Mouse (Mus musculus) heart, embryonic 16.5 days (tissue): ENCODE results near the gene Ubr2. TPM values are rescaled to one million over a fixed set of nuclear protein-coding genes. Genes with fewer than 3 reads are reported as not detected.

Experiments
- ATAC-seq: fragments of 200-750 bp; cut with Nextera tagmentation; replicated peaks from 2 replicates; pipeline ENCODE4 v1.8.0; 2017; ENCODE audit warnings: moderate number of reproducible peaks; ENCODE audit not compliant: insufficient read depth, low FRiP score; ENCODE audit errors: extremely low read depth
- H3K27ac ChIP-seq: fragments of 300-500 bp; sonication (generic); 2 replicates; pipeline ENCODE4 v1.5.1; 2014; ENCODE audit warnings: mild to moderate bottlenecking, low read length, control low read depth, moderate library complexity
- H3K27me3 ChIP-seq: fragments of 300-500 bp; sonication (generic); 2 replicates; pipeline ENCODE4 v1.6.1; 2014; ENCODE audit warnings: low read length, mixed read lengths; ENCODE audit not compliant: control insufficient read depth, insufficient read depth
- H3K36me3 ChIP-seq: fragments of 300-500 bp; sonication (generic); 2 replicates; pipeline ENCODE4 v1.6.1; 2014; ENCODE audit not compliant: control insufficient read depth, insufficient read depth
- H3K4me1 ChIP-seq: fragments of 300-500 bp; sonication (generic); 2 replicates; pipeline ENCODE4 v1.6.1; 2014; ENCODE audit warnings: low read length, mixed read lengths; ENCODE audit not compliant: control insufficient read depth, insufficient read depth
- H3K4me2 ChIP-seq: fragments of 300-500 bp; sonication (generic); 2 replicates; pipeline ENCODE4 v1.6.1; 2014; ENCODE audit warnings: low read depth, mild to moderate bottlenecking, control low read depth, low read length
- H3K4me3 ChIP-seq: fragments of 300-500 bp; sonication (generic); 2 replicates; pipeline ENCODE4 v1.5.1; 2014; ENCODE audit warnings: mild to moderate bottlenecking, control low read depth, low read length
- H3K9ac ChIP-seq: fragments of 300-500 bp; sonication (generic); 2 replicates; pipeline ENCODE4 v1.6.1; 2014; ENCODE audit warnings: low read length, control low read depth
- H3K9me3 ChIP-seq: fragments of 300-500 bp; sonication (generic); replicated peaks from 2 replicates; pipeline ENCODE4 v1.6.1; 2016; ENCODE audit warnings: low read length; ENCODE audit not compliant: control insufficient read depth
- WGBS: fragments of 180-500 bp; shearing (Covaris S2); extraction: QIAGEN DNeasy Blood & Tissue Kit; methylation state at CpG from one replicate; pipeline ENCODE4 v1.1.7; 2014; 5-methylcytosine and 5-hydroxymethylcytosine counted together
- polyA plus RNA-seq: library from polyadenylated mRNA; unstranded; fragments of >200 nt; fragmentation: Nextera tagmentation; extraction: Ambion mirVana; gene quantifications from 2 replicates; pipeline ENCODE4 v1.2.1, GENCODE M21; 2015

The Ubr2 gene
- polyA plus RNA-seq, 1 experiment from 2014 or later = 17.1 TPM

DNA sequence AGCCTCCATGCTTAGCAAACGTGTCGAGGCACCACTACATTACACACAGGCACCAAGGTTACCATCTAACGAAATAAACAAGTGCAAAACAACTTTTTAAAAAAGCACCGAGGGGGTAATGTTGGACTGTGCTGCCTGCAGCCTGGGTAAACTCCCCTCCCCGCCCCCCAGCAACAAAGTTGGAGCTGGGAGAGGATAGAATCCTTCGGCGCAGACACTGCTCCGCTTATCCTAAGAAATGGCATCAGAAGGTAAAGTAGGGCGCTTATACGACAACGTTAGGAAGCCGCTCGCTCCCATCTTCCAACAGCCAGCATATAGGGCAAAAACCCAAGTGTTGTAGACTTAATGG lies 834 bp downstream of the Ubr2 start:
- ATAC-seq = no peak
- peak overlapping the region; percentile 98 for H3K27ac ChIP-seq
- H3K4me1 ChIP-seq = peaks cover 33% of the 10 kb centered on the region
- H3K4me3 ChIP-seq = peak overlapping the region; percentile 95
- 0 out of 2 replicates have a peak, but pooled peaks cover 5% of the 10 kb centered on the region for H3K36me3 ChIP-seq
- H3K4me2 ChIP-seq = peak overlapping the region; percentile 86
- peak overlapping the region; percentile 96 for H3K9ac ChIP-seq
- under 1% methylated on average over 13 of the region's 13 CpGs for WGBS
- H3K27me3 ChIP-seq = no peaks in the 10 kb centered on the region
- H3K9me3 ChIP-seq = no peaks in the 10 kb centered on the region

DNA sequence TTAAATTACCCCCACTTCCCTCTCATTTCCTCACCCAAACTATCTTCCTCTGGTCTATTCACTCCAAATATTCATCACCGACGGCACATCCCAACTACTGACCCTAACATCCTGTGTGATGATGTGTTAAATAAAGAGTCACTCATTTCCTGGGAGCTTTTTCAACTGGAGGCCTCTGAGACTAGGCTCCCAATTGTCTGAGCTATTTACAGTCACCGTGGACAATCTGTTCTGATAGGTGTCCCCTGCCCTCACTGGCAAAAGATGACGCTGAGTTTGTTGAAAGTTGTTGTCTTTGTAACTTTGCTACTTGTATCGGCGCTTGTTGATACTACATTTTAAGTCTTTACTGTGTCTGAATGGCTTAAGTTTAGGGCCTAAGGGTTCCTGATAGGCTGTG lies 1.3 kb downstream of the Ubr2 start:
- H3K4me2 ChIP-seq = peak overlapping the region; percentile 86
- WGBS = 4% methylated on average over 6 of the region's 6 CpGs
- peak overlapping the region; percentile 98 for H3K27ac ChIP-seq
- H3K27me3 ChIP-seq = no peaks in the 10 kb centered on the region
- H3K36me3 ChIP-seq = 0 out of 2 replicates have a peak, but pooled peaks cover 5% of the 10 kb centered on the region
- peaks cover 35% of the 10 kb centered on the region for H3K4me1 ChIP-seq
- peak overlapping the region; percentile 96 for H3K9ac ChIP-seq
- ATAC-seq = no peak
- H3K4me3 ChIP-seq = peak overlapping the region; percentile 95
- no peaks in the 10 kb centered on the region for H3K9me3 ChIP-seq

GRCm38 (mm10) chr17:47008506-47008905 lies 1.9 kb downstream of the Ubr2 start:
- peak overlapping the region; percentile 95 for H3K4me3 ChIP-seq
- 31% methylated on average over 8 of the region's 8 CpGs for WGBS
- H3K4me2 ChIP-seq = peak overlapping the region; percentile 86
- no peaks in the 10 kb centered on the region for H3K9me3 ChIP-seq
- no peak for ATAC-seq
- H3K9ac ChIP-seq = peak overlapping the region; percentile 96
- H3K27me3 ChIP-seq = no peaks in the 10 kb centered on the region
- peaks cover 35% of the 10 kb centered on the region for H3K4me1 ChIP-seq
- H3K27ac ChIP-seq = no peak overlapping the region
- H3K36me3 ChIP-seq = 0 out of 2 replicates have a peak, but pooled peaks cover 5% of the 10 kb centered on the region

DNA sequence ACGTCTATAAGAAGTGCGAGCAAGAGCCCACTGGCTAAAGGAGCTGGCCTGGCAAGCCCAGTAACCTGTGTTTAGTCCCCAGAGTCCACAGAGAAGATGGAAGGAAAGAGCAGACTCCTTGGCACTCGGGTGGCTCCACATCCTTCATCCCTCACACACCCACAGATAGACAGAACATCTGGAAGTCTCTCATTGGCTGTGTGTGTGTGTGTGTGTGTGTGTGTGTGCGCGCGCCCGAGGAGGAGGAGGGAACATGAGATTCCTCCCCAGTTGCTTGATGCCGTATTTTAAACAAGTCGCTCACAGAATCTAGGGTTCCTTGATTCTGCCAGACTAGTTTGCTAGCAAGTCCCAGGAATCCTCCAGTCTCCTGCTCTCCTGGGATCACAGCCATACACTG lies 3.6 kb downstream of the Ubr2 start:
- Histone ChIP-seq H3K9ac (no peak overlapping the region), H3K27ac (peak overlapping the region; percentile 67)
- WGBS = 87% methylated on average over 9 of the region's 9 CpGs

DNA sequence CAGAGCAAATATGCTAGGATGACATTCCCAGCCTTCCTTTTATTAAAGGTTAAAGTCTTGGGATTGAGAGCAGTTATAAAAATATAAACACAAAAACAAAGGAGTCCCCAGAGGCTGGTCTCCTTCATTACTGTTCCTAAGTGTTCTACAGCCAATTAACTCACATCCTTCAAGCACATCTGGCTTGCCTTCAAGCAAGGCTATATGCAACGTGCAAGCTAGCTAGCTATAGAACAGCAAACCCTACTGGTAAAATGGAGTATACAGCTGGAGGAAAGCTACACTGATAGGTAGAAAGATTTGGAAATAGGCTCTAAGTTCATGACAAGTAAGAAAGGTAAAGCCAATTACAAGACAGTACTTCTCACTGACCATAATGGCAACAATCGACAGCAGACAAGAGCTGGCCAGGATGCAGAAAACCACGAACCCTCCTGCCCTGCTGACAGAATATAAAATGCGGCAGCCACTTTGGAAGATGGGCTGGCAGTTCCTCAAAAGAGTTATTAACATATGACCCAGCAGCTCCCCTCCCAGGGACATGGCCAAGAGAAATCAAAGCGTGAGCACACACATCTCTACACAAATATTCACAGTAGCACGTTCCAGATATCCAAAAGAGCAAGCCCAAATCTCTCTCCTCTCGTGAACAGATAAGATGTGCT lies 4.5 kb downstream of the Ubr2 start:
- Histone ChIP-seq H3K9ac (0 out of 2 replicates have a peak overlapping the region, but pooled peaks have one; percentile 15), H3K4me3 (peak overlapping the region; percentile 3; the same call in 1 of the 2 replicates), H3K36me3 (0 out of 2 replicates have a peak, but pooled peaks cover 5% of the 10 kb centered on the region), H3K27me3 (no peaks in the 10 kb centered on the region), H3K4me2 (peak overlapping the region; percentile 42), H3K27ac (peak overlapping the region; percentile 67), H3K9me3 (no peaks in the 10 kb centered on the region), H3K4me1 (peaks cover 38% of the 10 kb centered on the region)
- ATAC-seq = no peak
- 22% methylated on average over 7 of the region's 7 CpGs for WGBS

More for the DNA sequence above, 3.6 kb downstream of the Ubr2 start:
- Histone ChIP-seq H3K9me3 (no peaks in the 10 kb centered on the region), H3K27me3 (no peaks in the 10 kb centered on the region), H3K36me3 (0 out of 2 replicates have a peak, but pooled peaks cover 5% of the 10 kb centered on the region), H3K4me3 (no peak overlapping the region), H3K4me1 (peaks cover 38% of the 10 kb centered on the region), H3K4me2 (no peak overlapping the region; the same call in 1 of the 2 replicates)
- no peak for ATAC-seq

DNA sequence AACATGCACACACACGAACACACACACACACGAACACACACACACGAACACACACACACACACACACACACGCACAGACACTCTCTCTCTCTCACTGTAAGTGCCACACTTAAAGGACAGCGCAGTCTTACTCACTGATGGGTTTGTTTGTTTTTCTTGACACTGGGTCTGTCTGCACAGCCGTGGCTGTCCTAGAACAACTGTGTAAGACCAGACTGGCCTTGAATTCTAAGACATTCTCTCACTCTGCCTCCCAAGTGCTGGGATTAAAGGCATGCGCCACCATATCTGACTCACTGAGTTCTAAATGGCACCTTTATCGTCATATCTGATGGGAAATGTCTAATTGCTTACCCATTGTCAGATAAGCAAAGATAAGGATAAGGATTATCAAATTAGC lies 7.1 kb downstream of the Ubr2 start:
- no peak for ATAC-seq
- no peaks in the 10 kb centered on the region for H3K27me3 ChIP-seq
- H3K36me3 ChIP-seq = peaks cover 23% of the 10 kb centered on the region
- H3K4me1 ChIP-seq = peaks cover 31% of the 10 kb centered on the region
- no peak overlapping the region for H3K4me2 ChIP-seq
- H3K9ac ChIP-seq = no peak overlapping the region
- H3K4me3 ChIP-seq = no peak overlapping the region
- WGBS = 68% methylated on average over 8 of the region's 8 CpGs
- H3K9me3 ChIP-seq = no peaks in the 10 kb centered on the region
- no peak overlapping the region for H3K27ac ChIP-seq

GRCm38 (mm10) chr17:47002401-47002800 lies 8.0 kb downstream of the Ubr2 start:
- peaks cover 26% of the 10 kb centered on the region for H3K4me1 ChIP-seq
- H3K27ac ChIP-seq = no peak overlapping the region
- H3K4me3 ChIP-seq = no peak overlapping the region
- peaks cover 22% of the 10 kb centered on the region for H3K36me3 ChIP-seq
- no peak for ATAC-seq
- no peak overlapping the region for H3K4me2 ChIP-seq
- H3K9ac ChIP-seq = no peak overlapping the region
- no peaks in the 10 kb centered on the region for H3K27me3 ChIP-seq
- 77% methylated on average over 5 of the region's 5 CpGs for WGBS
- H3K9me3 ChIP-seq = no peaks in the 10 kb centered on the region

GRCm38 (mm10) chr17:46998840-46999239 lies 11.5 kb downstream of the Ubr2 start:
- no peak overlapping the region for H3K4me2 ChIP-seq
- H3K4me1 ChIP-seq = peaks cover 8% of the 10 kb centered on the region
- no peak overlapping the region for H3K4me3 ChIP-seq
- WGBS = 95% methylated on average over 4 of the region's 4 CpGs
- no peak overlapping the region for H3K9ac ChIP-seq
- no peak for ATAC-seq
- no peaks in the 10 kb centered on the region for H3K27me3 ChIP-seq
- H3K27ac ChIP-seq = no peak overlapping the region
- H3K9me3 ChIP-seq = no peaks in the 10 kb centered on the region
- H3K36me3 ChIP-seq = peaks cover 22% of the 10 kb centered on the region

DNA sequence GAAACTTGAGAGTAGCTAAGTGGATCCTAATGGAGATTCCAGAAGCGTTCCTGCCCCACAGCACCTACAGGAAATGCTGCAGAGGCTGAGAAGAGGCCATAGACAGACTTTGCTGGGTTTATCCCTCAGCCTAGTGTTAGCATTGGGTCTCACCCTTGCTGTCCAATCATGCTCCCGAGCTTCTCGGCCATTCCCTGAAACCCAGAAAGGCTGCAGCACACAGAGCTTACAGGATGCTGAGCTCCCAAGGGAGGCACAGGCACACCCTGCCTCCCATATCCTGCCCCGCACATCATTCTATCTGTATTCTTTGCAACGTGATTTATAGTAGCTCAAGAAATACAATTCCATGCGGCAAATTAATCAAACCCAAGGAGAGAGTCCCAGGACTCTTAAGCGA lies 13.9 kb downstream of the Ubr2 start:
- H3K27ac ChIP-seq = peak overlapping the region; percentile 16; the same call in 1 of the 2 replicates
- H3K27me3 ChIP-seq = no peaks in the 10 kb centered on the region
- WGBS = 56% methylated on average over 7 of the region's 7 CpGs
- H3K4me1 ChIP-seq = peaks cover 5% of the 10 kb centered on the region
- no peak overlapping the region for H3K4me2 ChIP-seq
- H3K36me3 ChIP-seq = peaks cover 40% of the 10 kb centered on the region
- H3K4me3 ChIP-seq = no peak overlapping the region
- H3K9ac ChIP-seq = no peak overlapping the region; the same call in 1 of the 2 replicates
- no peak for ATAC-seq
- no peaks in the 10 kb centered on the region for H3K9me3 ChIP-seq
